Mouse (Mus musculus) limb, embryonic 13.5 days (tissue): ENCODE results near the gene Gabrr1. TPM values are rescaled to one million over a fixed set of nuclear protein-coding genes. Genes with fewer than 3 reads are reported as not detected.

Experiments used
- polyA plus RNA-seq: library from polyadenylated mRNA; unstranded; fragments of >200 nt; fragmentation: Nextera tagmentation; extraction: Ambion mirVana; gene quantifications from 2 replicates; pipeline ENCODE4 v1.2.1, GENCODE M21; 2015

Gabrr1 gene
- polyA plus RNA-seq, 1 experiment from 2014 or later = not detected

Other genes starting within 250 kb of the Gabrr1 start
- gene Ankrd6, start 181.7 kb upstream of the Gabrr1 start, polyA plus RNA-seq = 11.3 and 12.7 TPM in 2 replicates
- 16.9 and 18.4 TPM in 2 replicates for gene Rragd, start 149.5 kb upstream of the Gabrr1 start, polyA plus RNA-seq
- 38.7 and 39.9 TPM in 2 replicates for gene Ube2j1, start 101.1 kb upstream of the Gabrr1 start, polyA plus RNA-seq
- gene Gabrr2, start 69.5 kb upstream of the Gabrr1 start, polyA plus RNA-seq = 0.20 and 0.27 TPM in 2 replicates
- 0.88 and 1.5 TPM in 2 replicates for gene Pm20d2, start 57.2 kb downstream of the Gabrr1 start, polyA plus RNA-seq
- gene Srsf12, start 76.5 kb downstream of the Gabrr1 start, polyA plus RNA-seq = 19.6 and 19.8 TPM in 2 replicates
- 97.7 and 98.0 TPM in 2 replicates for gene Pnrc1, start 157.6 kb downstream of the Gabrr1 start, polyA plus RNA-seq
- gene Rngtt, start 177.8 kb downstream of the Gabrr1 start, polyA plus RNA-seq = 27.0 and 29.9 TPM in 2 replicates